Mouse (Mus musculus): ENCODE measurements at regions not wholly inside any gene's neighbourhood (a gene's known extent, or its start where the extent isn't known, plus 50 kb on each side); places are given as distances from the start of the nearest gene placed in this dataset.
A peak's percentile ranks its signal among the peaks of the same experiment; 100 is the strongest.

- DNase-seq: no peak
Observed at GRCm38 (mm10) chr14:46115950-46116349, 263.3 kb upstream of the Gm15217 start.

GRCm38 (mm10) chr14:46126541-46126940 lies 252.7 kb upstream of the Gm15217 start:
- no peak for DNase-seq

- no peak for DNase-seq
Observed at GRCm38 (mm10) chr14:46129762-46130161, 249.5 kb upstream of the Gm15217 start.

GRCm38 (mm10) chr14:46144175-46144574 lies 235.0 kb upstream of the Gm15217 start:
- DNase-seq: no peak

GRCm38 (mm10) chr14:46144707-46145106 lies 234.5 kb upstream of the Gm15217 start:
- no peak for DNase-seq

GRCm38 (mm10) chr14:46145584-46145983 lies 233.6 kb upstream of the Gm15217 start:
- DNase-seq: no peak

GRCm38 (mm10) chr14:46149073-46149661 lies 230.0 kb upstream of the Gm15217 start:
- no peak for DNase-seq

GRCm38 (mm10) chr14:46158741-46159140 lies 220.5 kb upstream of the Gm15217 start:
- no peak for DNase-seq

- no peak for DNase-seq
Observed at GRCm38 (mm10) chr14:46172181-46172874, 206.9 kb upstream of the Gm15217 start.

GRCm38 (mm10) chr14:46172875-46173324 lies 206.3 kb upstream of the Gm15217 start:
- DNase-seq: peak; percentile 22

- DNase-seq: no peak
Observed at GRCm38 (mm10) chr14:46174386-46174785, 204.8 kb upstream of the Gm15217 start.

- no peak for DNase-seq
Observed at GRCm38 (mm10) chr14:46175291-46176216, 203.7 kb upstream of the Gm15217 start.

- DNase-seq: no peak
Observed at GRCm38 (mm10) chr14:46179024-46179423, 200.2 kb upstream of the Gm15217 start.

- no peak for DNase-seq
Observed at GRCm38 (mm10) chr14:46191639-46192399, 187.4 kb upstream of the Gm15217 start.

GRCm38 (mm10) chr14:46193577-46193976 lies 185.6 kb upstream of the Gm15217 start:
- no peak for DNase-seq

GRCm38 (mm10) chr14:46195939-46196338 lies 183.3 kb upstream of the Gm15217 start:
- DNase-seq: peak; percentile 17

GRCm38 (mm10) chr14:46202818-46203217 lies 176.4 kb upstream of the Gm15217 start:
- DNase-seq: no peak

- DNase-seq: no peak
Observed at GRCm38 (mm10) chr14:46220483-46220882, 158.7 kb upstream of the Gm15217 start.

- DNase-seq: no peak
Observed at GRCm38 (mm10) chr14:46221897-46222669, 157.1 kb upstream of the Gm15217 start.

GRCm38 (mm10) chr14:46223008-46223407 lies 156.2 kb upstream of the Gm15217 start:
- DNase-seq: no peak

- peak; percentile 19 for DNase-seq
Observed at GRCm38 (mm10) chr14:46224421-46224950, 154.7 kb upstream of the Gm15217 start.
